Mouse (Mus musculus) bone marrow macrophage, adult 2 months (primary cell): Measurements from ENCODE around the gene Tanc1.

Experiments
- CTCF ChIP-seq: IDR thresholded peaks from 2 replicates; pipeline ENCODE4 v1.5.1; 2012; ENCODE audit warnings: low read depth, mild to moderate bottlenecking, low read length, moderate library complexity
- POLR2A ChIP-seq: IDR thresholded peaks from 2 replicates; pipeline ENCODE4 v1.6.1; 2012; ENCODE audit warnings: mild to moderate bottlenecking, low read depth, low read length, borderline replicate concordance

DNA sequence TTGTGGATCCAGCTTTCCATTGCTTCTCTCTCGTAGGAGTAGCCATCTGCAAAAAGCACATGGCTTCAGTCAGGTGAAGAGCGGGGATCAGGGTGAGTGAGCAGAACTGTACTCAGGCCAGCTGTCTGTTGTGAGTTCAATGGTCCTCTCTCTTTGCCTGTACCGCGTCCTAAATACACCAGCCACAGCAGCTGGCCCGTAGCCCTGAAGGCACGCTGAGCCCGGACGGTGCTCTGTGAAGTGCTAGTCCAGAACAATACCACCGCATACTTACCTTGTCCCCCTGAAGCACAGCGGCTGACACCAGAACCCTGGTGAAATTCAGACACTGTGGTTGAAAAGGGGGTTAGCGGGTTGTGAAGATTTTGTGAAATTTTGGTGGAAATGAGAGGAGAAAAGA is 241.1 kb downstream of the Tanc1 start:
- TF ChIP-seq CTCF (no peak), POLR2A (no peak)
